Mouse (Mus musculus): ENCODE measurements around the gene Rdh19.

- TF ChIP-seq POLR2A (IDR thresholded peaks at IDR 0.05; ENCODE audit: borderline replicate concordance, insufficient read depth, low read length) (no peak), CTCF (IDR thresholded peaks at IDR 0.05; ENCODE audit: borderline replicate concordance, insufficient read depth, low read depth, low read length) (no peak)
Observed at GRCm38 (mm10) chr10:127849628-127850027, at the start of gene Rdh19.

Data from cerebellum, adult 2 months (tissue).